Mouse (Mus musculus) neural tube, embryonic 15.5 days (tissue): ENCODE data around the gene Rad50. TPM values are rescaled to one million over a fixed set of nuclear protein-coding genes. Genes with fewer than 3 reads are reported as not detected.

Experiments
- ATAC-seq: fragments of 200-750 bp; cut with Nextera tagmentation; 2 replicates; pipeline ENCODE4 v1.8.0; 2017; ENCODE audit warnings: mild to moderate bottlenecking, moderate TSS enrichment, moderate library complexity; ENCODE audit not compliant: low FRiP score
- H3K27ac ChIP-seq: fragments of 300-500 bp; sonication (generic); replicated peaks from 2 replicates; pipeline ENCODE4 v1.5.1; 2015; ENCODE audit warnings: mild to moderate bottlenecking, inconsistent platforms
- H3K27me3 ChIP-seq: fragments of 300-500 bp; sonication (generic); replicated peaks from 2 replicates; pipeline ENCODE4 v1.6.1; 2015; ENCODE audit warnings: inconsistent platforms
- H3K36me3 ChIP-seq: fragments of 300-500 bp; sonication (generic); 2 replicates; pipeline ENCODE4 v1.6.1; 2015; ENCODE audit warnings: inconsistent platforms
- H3K4me1 ChIP-seq: fragments of 300-500 bp; sonication (generic); 2 replicates; pipeline ENCODE4 v1.6.1; 2015; ENCODE audit warnings: inconsistent platforms
- H3K4me2 ChIP-seq: fragments of 300-500 bp; sonication (generic); 2 replicates; pipeline ENCODE4 v1.6.1; 2015; ENCODE audit warnings: inconsistent platforms, mild to moderate bottlenecking, moderate library complexity
- H3K4me3 ChIP-seq: fragments of 300-500 bp; sonication (generic); replicated peaks from 2 replicates; pipeline ENCODE4 v1.5.1; 2015; ENCODE audit warnings: mild to moderate bottlenecking, inconsistent platforms
- H3K9ac ChIP-seq: fragments of 300-500 bp; sonication (generic); replicated peaks from 2 replicates; pipeline ENCODE4 v1.6.1; 2015; ENCODE audit warnings: mild to moderate bottlenecking, inconsistent platforms
- H3K9me3 ChIP-seq: fragments of 300-500 bp; sonication (generic); replicated peaks from 2 replicates; pipeline ENCODE4 v1.6.1; 2016; ENCODE audit warnings: inconsistent platforms
- WGBS: fragments of 180-500 bp; shearing (Covaris S2); methylation state at CpG from one replicate; pipeline ENCODE4 v1.1.7; 2015; ENCODE audit warnings: mixed read lengths; 5-methylcytosine and 5-hydroxymethylcytosine counted together
- polyA plus RNA-seq: library from polyadenylated mRNA; unstranded; fragments of >200 nt; fragmentation: Nextera tagmentation; extraction: Ambion mirVana; gene quantifications from 2 replicates; pipeline ENCODE4 v1.2.1, GENCODE M21; 2015

Rad50 gene
- polyA plus RNA-seq, 1 experiment from 2014 or later, result 12.1 TPM

DNA sequence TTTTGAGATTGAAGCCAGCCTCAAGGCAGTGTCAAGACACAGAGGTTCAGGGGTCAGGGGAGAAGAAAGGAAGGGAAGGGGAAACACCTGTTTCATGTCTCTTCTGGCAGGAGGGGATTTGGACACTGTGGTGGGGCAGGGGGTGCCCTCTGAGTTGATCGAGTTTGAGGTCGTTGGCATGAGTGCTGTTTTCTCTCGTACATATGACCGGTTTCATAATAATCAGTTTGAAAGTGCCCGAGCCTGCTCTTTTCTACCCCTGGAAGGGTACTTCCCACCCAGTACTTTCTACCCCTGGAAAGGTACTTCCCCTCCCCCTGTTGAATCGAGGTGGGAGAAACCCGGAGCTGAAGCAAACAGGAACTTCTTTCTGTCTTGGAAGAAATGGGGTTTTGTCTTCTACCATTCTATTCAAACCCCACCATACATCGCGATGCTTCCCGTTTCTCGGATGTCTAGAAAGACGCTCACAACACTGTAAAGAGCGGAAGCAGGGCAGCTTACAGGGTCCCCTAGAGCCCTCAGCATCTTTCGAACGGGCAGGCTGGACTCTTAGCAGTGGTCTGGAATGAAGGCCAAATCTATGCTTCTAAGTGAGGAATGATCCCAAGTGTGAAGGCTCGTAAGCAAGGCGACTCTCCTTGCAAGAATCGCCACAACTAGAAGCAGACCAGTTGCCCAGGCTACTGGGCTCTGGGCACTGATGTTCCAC, 28.0 kb upstream of the Rad50 start:
- H3K27me3 ChIP-seq, result no peaks in the 10 kb centered on the region
- WGBS, result 71% methylated on average over 18 of the region's 18 CpGs
- H3K4me3 ChIP-seq, result no peak overlapping the region
- no peaks in the 10 kb centered on the region for H3K36me3 ChIP-seq
- no peak overlapping the region for H3K9ac ChIP-seq
- peak overlapping the region; percentile 46 for H3K4me2 ChIP-seq
- ATAC-seq, result no peak
- no peak overlapping the region for H3K27ac ChIP-seq
- 0 out of 2 replicates have a peak, but pooled peaks cover 5% of the 10 kb centered on the region for H3K4me1 ChIP-seq
- no peaks in the 10 kb centered on the region for H3K9me3 ChIP-seq

DNA sequence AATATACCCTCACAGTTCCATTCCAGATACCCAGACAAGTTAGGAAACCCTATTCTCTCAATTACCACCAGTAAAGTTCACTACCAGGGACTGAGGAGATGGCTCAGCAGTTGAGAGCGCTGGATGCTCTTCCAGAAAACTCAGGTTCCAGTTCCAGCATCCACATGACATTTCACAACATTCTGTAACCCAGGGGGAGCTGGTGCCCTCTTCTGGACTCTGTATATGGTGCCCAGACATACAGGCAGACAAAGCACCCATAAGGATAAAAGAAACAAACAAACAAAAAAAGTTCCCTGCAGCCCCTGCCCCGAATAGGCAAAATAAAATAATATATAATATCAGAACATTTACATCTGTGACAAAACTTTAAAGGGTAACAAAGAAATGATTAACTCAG, 27.3 kb upstream of the Rad50 start:
- H3K27ac ChIP-seq, result no peak overlapping the region
- H3K9me3 ChIP-seq, result no peaks in the 10 kb centered on the region
- H3K36me3 ChIP-seq, result no peaks in the 10 kb centered on the region
- H3K4me3 ChIP-seq, result no peak overlapping the region
- WGBS, result 89% methylated on average over 2 of the region's 2 CpGs
- 0 out of 2 replicates have a peak, but pooled peaks cover 5% of the 10 kb centered on the region for H3K4me1 ChIP-seq
- ATAC-seq, result no peak
- no peak overlapping the region for H3K4me2 ChIP-seq
- H3K9ac ChIP-seq, result no peak overlapping the region
- H3K27me3 ChIP-seq, result no peaks in the 10 kb centered on the region

DNA sequence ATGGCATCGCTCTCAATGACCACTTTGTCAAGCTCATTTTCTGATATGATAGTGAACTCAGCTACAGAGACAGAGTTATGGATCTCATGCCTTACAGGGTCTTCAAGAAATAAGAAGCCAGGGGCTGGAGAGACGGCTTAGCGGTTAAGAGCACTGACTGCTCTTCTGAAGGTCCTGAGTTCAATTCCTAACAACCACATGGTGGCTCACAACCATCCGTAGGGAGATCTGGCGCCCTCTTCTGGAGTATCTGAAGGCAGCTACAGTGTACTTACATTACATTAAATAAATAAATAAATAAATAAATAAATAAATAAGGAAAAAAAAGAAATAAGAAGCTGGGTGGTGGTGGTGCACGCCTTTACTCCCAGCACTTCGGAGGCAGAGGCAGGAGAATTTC, 26.7 kb upstream of the Rad50 start:
- WGBS, result 91% methylated on average over 7 of the region's 7 CpGs
- H3K9me3 ChIP-seq, result no peaks in the 10 kb centered on the region

DNA sequence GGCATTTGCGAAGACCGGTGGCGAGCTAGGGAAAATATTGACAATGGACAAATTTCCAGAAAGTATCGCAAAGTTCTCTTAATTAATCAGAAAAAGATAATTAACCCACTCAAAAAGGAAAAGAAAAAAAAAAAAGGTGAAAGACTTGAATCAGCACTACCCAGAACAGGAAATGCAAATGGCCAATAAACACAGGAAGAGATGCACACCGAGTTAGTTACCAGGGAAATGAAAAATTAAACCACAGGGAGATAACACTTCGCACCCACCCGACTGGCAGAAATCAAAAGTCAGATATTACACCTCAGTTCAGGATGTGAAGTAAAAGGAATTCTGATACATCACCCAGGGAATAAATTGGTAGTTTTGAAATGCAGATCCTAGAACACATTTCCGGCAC, 25.1 kb upstream of the Rad50 start:
- no peak overlapping the region for H3K27ac ChIP-seq
- no peak overlapping the region for H3K4me3 ChIP-seq
- WGBS, result 94% methylated on average over 8 of the region's 8 CpGs
- H3K9me3 ChIP-seq, result no peaks in the 10 kb centered on the region
- no peak overlapping the region for H3K4me2 ChIP-seq
- no peaks in the 10 kb centered on the region for H3K36me3 ChIP-seq
- no peaks in the 10 kb centered on the region for H3K27me3 ChIP-seq
- 0 out of 2 replicates have a peak, but pooled peaks cover 5% of the 10 kb centered on the region for H3K4me1 ChIP-seq
- H3K9ac ChIP-seq, result no peak overlapping the region
- ATAC-seq, result no peak

More for the DNA sequence above, 26.7 kb upstream of the Rad50 start:
- no peak for ATAC-seq
- Histone ChIP-seq H3K9ac (no peak overlapping the region), H3K27ac (no peak overlapping the region), H3K4me2 (no peak overlapping the region), H3K4me3 (no peak overlapping the region), H3K4me1 (0 out of 2 replicates have a peak, but pooled peaks cover 5% of the 10 kb centered on the region), H3K36me3 (no peaks in the 10 kb centered on the region), H3K27me3 (no peaks in the 10 kb centered on the region)

DNA sequence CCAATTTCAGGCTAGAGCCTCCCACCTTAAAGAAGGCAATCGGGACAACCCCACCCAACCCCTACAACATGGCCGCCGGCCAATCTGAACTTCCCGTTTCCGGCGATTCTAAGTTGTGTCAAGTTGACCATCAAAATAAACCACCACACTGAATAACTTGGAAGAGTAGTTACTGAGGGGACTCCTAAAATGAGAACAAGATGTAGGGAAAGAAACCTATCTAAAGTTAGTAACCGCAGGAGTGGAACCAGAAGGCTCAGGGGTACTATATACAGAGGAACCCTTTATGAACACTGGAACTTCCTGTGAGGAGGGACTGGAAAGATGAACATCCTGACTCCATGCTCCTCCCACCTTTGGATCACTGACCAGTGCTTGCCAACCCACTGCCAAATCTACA, 24.3 kb upstream of the Rad50 start:
- Histone ChIP-seq H3K36me3 (no peaks in the 10 kb centered on the region), H3K4me1 (0 out of 2 replicates have a peak, but pooled peaks cover 5% of the 10 kb centered on the region), H3K27ac (no peak overlapping the region), H3K9ac (no peak overlapping the region), H3K27me3 (no peaks in the 10 kb centered on the region), H3K4me3 (no peak overlapping the region), H3K4me2 (no peak overlapping the region), H3K9me3 (no peaks in the 10 kb centered on the region)
- no peak for ATAC-seq
- WGBS, result 98% methylated on average over 7 of the region's 7 CpGs

DNA sequence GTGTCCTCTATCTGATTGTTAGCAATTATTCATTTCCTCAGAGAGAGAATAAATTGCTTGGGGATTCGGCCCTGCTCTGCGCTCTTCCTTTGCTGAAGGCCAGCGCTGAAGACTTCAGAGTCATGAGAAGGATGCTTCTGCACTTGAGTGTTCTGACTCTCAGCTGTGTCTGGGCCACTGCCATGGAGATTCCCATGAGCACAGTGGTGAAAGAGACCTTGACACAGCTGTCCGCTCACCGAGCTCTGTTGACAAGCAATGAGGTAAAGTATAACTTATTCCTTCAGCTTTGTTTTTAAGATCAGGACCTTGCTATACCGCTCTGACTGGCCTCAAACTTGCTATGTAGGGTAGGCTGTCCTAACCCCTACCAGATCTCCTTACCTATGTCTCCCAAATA, 13.6 kb upstream of the Rad50 start, which contains the start of gene Il5:
TSS of gene Il5 (plus strand) at position 80 of the 400 bp plus-strand sequence.
- Histone ChIP-seq H3K4me2 (no peak within 1 kb of the TSS), H3K9me3 (no peaks in the 10 kb centered on the region), H3K36me3 (no peaks in the 10 kb centered on the region), H3K9ac (no peak within 1 kb of the TSS), H3K27ac (no peak within 1 kb of the TSS), H3K4me3 (no peak within 1 kb of the TSS), H3K27me3 (no peaks in the 10 kb centered on the region), H3K4me1 (no peaks in the 10 kb centered on the region)
- ATAC-seq, result no peak
- WGBS, result 84% methylated on average over 6 of the region's 6 CpGs

DNA sequence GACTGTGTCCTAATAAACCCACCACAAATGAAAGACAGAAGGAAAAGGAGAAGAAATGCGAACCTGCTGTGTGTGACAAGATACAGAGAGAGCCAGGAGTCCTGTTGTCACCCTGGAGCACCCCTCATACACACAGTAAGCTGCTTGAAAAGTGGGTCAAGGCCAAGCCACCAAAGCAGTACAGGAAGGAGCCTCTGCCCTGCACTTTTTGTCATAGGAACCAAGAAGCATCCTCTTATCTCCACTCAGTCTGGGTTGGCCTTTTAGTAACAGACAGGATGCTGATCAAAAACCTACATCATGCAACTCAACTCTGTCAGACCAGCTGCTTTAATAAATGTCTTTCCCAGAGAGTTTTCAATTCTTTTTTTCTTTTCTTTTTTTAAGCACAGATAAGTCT, 12.6 kb upstream of the Rad50 start:
- no peak for ATAC-seq
- Histone ChIP-seq H3K27ac (no peak overlapping the region), H3K9ac (no peak overlapping the region), H3K9me3 (no peaks in the 10 kb centered on the region), H3K36me3 (no peaks in the 10 kb centered on the region), H3K4me1 (no peaks in the 10 kb centered on the region), H3K4me2 (no peak overlapping the region), H3K4me3 (no peak overlapping the region), H3K27me3 (no peaks in the 10 kb centered on the region)
- 78% methylated on average over 1 of the region's 1 CpGs for WGBS

DNA sequence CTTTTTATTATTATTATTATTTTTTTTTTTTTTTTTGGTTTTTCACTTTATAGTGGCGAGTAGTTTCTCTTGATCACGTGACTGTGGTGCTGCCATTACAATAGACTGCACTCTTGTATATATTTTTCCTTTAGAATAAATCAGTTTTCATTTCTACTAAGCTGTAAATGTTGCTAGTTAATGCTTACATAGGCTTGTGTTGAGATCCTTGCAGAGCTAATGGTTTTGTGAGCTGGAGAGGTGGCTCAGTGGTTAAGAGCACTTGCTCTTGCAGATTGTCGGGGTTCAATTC, 545 bp upstream of the Rad50 start:
- Histone ChIP-seq H3K9ac (peak overlapping the region; percentile 66), H3K27ac (no peak overlapping the region), H3K36me3 (no peaks in the 10 kb centered on the region), H3K27me3 (no peaks in the 10 kb centered on the region), H3K4me3 (peak overlapping the region; percentile 90), H3K4me2 (peak overlapping the region; percentile 88), H3K4me1 (peaks cover 6% of the 10 kb centered on the region), H3K9me3 (no peaks in the 10 kb centered on the region)
- WGBS, result 86% methylated on average over 3 of the region's 3 CpGs
- no peak for ATAC-seq

DNA sequence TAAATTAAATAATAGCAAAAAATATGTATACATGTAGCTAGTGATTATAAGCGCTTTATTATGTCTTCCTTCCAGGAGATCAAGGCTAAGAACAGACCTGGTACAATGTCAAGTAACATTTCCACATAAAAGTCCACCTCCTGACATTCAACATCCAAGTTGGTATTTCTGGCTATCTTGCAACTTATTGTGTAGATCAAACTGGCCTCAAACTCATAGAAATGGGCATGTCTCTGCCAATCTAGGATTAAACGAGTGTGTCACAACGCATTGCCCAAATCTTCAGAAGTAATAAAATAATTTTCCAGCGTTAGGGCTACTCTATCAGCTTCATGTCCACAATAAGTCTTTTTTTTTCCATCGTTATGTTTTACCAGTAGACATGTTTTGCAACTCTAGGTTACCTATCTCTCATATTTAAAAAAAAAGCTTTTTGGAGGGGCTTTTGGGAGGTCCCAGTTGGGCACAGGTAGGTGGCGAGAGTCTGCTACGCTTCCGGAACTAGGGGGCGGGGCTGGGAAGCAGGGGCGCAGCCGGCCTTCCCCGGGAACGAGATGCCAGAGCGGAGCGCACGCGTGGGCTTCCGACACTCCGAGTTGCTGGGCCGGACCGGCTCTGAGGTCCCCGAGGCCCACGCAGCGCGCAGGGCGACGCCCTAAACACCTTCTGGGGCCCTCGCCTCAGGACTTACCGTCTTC, 734 bp downstream of the Rad50 start:
- Histone ChIP-seq H3K4me3 (peak overlapping the region; percentile 90), H3K4me2 (peak overlapping the region; percentile 88), H3K27ac (peak overlapping the region; percentile 77), H3K4me1 (peaks cover 6% of the 10 kb centered on the region), H3K9ac (peak overlapping the region; percentile 66), H3K36me3 (peaks cover 2% of the 10 kb centered on the region; the same call in 1 of the 2 replicates), H3K9me3 (no peaks in the 10 kb centered on the region), H3K27me3 (no peaks in the 10 kb centered on the region)
- peak; percentile 82 for ATAC-seq
- 7% methylated on average over 29 of the region's 29 CpGs for WGBS

DNA sequence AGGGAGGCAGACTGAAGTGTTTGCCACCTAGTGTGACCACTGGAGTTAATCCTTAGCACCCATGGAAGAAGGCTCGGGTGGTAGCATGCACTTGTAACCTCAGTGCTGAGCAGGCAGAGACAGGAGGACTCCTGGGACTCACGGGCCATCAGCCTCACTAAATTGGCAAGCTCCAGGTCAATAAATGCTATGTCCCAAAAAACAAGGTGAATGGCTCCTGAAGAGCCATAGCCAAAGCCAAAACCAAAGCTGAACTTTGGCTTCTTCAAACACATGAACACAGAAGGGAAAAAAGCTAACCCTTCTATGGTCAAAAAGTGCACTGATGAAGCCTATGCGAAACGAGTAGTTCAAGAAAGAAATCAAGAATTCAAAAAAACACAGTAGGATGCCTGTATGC, 7.8 kb downstream of the Rad50 start:
- Histone ChIP-seq H3K4me3 (no peak overlapping the region), H3K27ac (no peak overlapping the region), H3K36me3 (peaks cover 16% of the 10 kb centered on the region; the same call in 1 of the 2 replicates), H3K4me2 (no peak overlapping the region), H3K27me3 (no peaks in the 10 kb centered on the region), H3K9me3 (no peaks in the 10 kb centered on the region), H3K9ac (no peak overlapping the region), H3K4me1 (no peaks in the 10 kb centered on the region)
- 86% methylated on average over 4 of the region's 4 CpGs for WGBS
- ATAC-seq, result no peak

DNA sequence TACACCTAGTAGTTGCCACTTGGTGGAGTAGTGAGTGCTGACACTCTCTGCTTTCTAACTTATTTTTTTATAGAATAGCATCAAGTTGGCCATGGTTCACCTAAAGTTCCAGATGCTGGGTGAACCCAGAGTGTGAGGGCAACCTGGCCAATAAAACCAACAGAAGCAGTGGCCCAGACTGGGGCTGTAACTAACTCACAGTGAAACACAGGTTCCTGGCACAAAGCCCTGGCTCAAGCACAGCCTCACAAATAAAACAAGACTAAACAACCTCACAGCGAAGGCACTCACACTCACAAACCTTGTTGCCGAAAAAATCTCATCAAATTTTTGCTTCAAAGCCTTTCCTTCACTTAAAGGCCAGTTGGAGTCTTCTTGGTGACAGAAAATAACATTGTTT, 8.6 kb downstream of the Rad50 start:
- no peak for ATAC-seq
- Histone ChIP-seq H3K36me3 (peaks cover 16% of the 10 kb centered on the region; the same call in 1 of the 2 replicates), H3K27me3 (no peaks in the 10 kb centered on the region), H3K4me2 (no peak overlapping the region), H3K4me1 (no peaks in the 10 kb centered on the region), H3K4me3 (no peak overlapping the region), H3K9ac (no peak overlapping the region), H3K9me3 (no peaks in the 10 kb centered on the region), H3K27ac (no peak overlapping the region)
- WGBS, result 92% methylated on average over 2 of the region's 2 CpGs

DNA sequence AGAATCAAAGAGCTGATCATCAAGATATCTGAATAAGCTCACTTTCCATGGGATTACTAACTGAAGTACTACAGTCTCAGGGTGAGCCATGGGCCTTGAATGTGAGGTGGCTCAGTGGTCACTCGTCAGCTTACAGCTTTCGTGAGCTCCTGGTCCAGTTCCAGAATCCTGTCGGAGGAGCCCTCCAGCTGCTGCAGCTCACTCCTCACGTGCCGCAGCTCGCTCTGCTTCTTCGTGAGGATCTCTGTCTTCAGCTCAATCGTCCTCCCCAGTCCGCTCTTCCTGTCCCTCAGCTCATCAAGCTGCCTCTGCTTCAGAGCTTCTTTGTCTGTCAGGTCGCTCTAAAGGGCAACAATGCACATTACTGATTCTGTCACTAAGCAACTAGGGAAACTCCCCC, 15.1 kb downstream of the Rad50 start:
- Histone ChIP-seq H3K4me3 (no peak overlapping the region), H3K9me3 (no peaks in the 10 kb centered on the region), H3K9ac (no peak overlapping the region), H3K27ac (no peak overlapping the region), H3K4me1 (no peaks in the 10 kb centered on the region), H3K36me3 (peaks cover 10% of the 10 kb centered on the region; the same call in 1 of the 2 replicates), H3K27me3 (no peaks in the 10 kb centered on the region), H3K4me2 (no peak overlapping the region)
- 46% methylated on average over 10 of the region's 10 CpGs for WGBS
- ATAC-seq, result no peak
